Mouse (Mus musculus) midbrain, embryonic 14.5 days (tissue): ENCODE data around the gene Serpinb11. TPM values are rescaled to one million over a fixed set of nuclear protein-coding genes. Genes with fewer than 3 reads are reported as not detected.

ENCODE experiments used
- ATAC-seq: fragments of 200-750 bp; cut with Nextera tagmentation; 2 replicates; pipeline ENCODE4 v1.8.0; 2017; ENCODE audit warnings: moderate number of reproducible peaks, moderate library complexity; ENCODE audit not compliant: low FRiP score, low TSS enrichment
- DNase-seq: peaks from one replicate; pipeline ENCODE4 v3.0.0-alpha.2; 2015
- H3K27ac ChIP-seq: fragments of 300-500 bp; sonication (generic); replicated peaks from 2 replicates; pipeline ENCODE4 v1.5.1; 2014; ENCODE audit warnings: mild to moderate bottlenecking, low read depth, low read length, moderate library complexity
- H3K27me3 ChIP-seq: fragments of 300-500 bp; sonication (generic); 2 replicates; pipeline ENCODE4 v1.6.1; 2014; ENCODE audit warnings: low read length, control low read depth, mixed read lengths; ENCODE audit not compliant: control insufficient read depth, insufficient read depth
- H3K36me3 ChIP-seq: fragments of 300-500 bp; sonication (generic); 2 replicates; pipeline ENCODE4 v1.6.1; 2014; ENCODE audit warnings: low read length, control low read depth; ENCODE audit not compliant: control insufficient read depth, insufficient read depth
- H3K4me1 ChIP-seq: fragments of 300-500 bp; sonication (generic); 2 replicates; pipeline ENCODE4 v1.6.1; 2014; ENCODE audit warnings: mild to moderate bottlenecking, antibody characterized with exemption, low read length, control low read depth; ENCODE audit not compliant: control insufficient read depth, insufficient read depth
- H3K4me2 ChIP-seq: fragments of 300-500 bp; sonication (generic); 2 replicates; pipeline ENCODE4 v1.6.1; 2014; ENCODE audit warnings: mild to moderate bottlenecking, low read length, moderate library complexity
- H3K4me3 ChIP-seq: fragments of 300-500 bp; sonication (generic); replicated peaks from 2 replicates; pipeline ENCODE4 v1.5.1; 2014; ENCODE audit warnings: low read depth, low read length
- H3K9ac ChIP-seq: fragments of 300-500 bp; sonication (generic); replicated peaks from 2 replicates; pipeline ENCODE4 v1.6.1; 2014; ENCODE audit warnings: mild to moderate bottlenecking, low read length, moderate library complexity
- H3K9me3 ChIP-seq: fragments of 300-500 bp; sonication (generic); 2 replicates; pipeline ENCODE4 v1.6.1; 2016; ENCODE audit warnings: low read length, control low read depth, mixed read lengths; ENCODE audit not compliant: control insufficient read depth
- WGBS: fragments of 180-500 bp; shearing (Covaris S2); extraction: QIAGEN DNeasy Blood & Tissue Kit; methylation state at CpG from one replicate; pipeline ENCODE4 v1.1.7; 2014; 5-methylcytosine and 5-hydroxymethylcytosine counted together
- polyA plus RNA-seq: library from polyadenylated mRNA; unstranded; fragments of >200 nt; fragmentation: Nextera tagmentation; extraction: Ambion mirVana; gene quantifications from 2 replicates; pipeline ENCODE4 v1.2.1, GENCODE M21; 2014

The Serpinb11 gene
- not detected in 2 replicates for polyA plus RNA-seq

DNA sequence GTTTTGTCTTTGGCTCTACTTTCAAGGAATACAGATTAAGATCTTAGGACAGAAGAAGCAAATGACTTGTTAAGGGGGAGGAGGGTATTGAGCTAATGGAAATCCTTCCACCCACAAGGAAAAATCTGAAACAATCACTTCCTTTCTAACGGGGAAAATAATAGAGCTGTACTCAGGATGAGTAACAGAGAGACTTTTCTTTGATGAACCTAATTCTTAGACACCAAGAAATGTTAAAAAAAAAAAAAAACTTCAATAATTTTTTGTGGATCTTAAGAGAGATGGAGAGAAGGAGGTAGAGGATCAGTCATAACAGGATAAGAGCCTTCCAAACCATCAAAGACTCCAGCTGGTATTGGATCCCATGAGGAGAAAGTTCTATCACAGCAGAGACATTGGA, at the start of gene Serpinb11:
TSS of gene Serpinb11 (plus strand) at position 301 of the 400 bp plus-strand sequence.
- WGBS, result 69% methylated on average over 1 of the region's 1 CpGs
- H3K4me3 ChIP-seq, result no peak within 1 kb of the TSS
- no peak for ATAC-seq
- no peak within 1 kb of the TSS for H3K27ac ChIP-seq
- H3K9me3 ChIP-seq, result no peaks in the 10 kb centered on the region
- H3K4me2 ChIP-seq, result no peak within 1 kb of the TSS
- H3K36me3 ChIP-seq, result no peaks in the 10 kb centered on the region
- no peaks in the 10 kb centered on the region for H3K4me1 ChIP-seq
- no peak within 1 kb of the TSS for H3K9ac ChIP-seq
- H3K27me3 ChIP-seq, result no peaks in the 10 kb centered on the region
- DNase-seq, result no peak

DNA sequence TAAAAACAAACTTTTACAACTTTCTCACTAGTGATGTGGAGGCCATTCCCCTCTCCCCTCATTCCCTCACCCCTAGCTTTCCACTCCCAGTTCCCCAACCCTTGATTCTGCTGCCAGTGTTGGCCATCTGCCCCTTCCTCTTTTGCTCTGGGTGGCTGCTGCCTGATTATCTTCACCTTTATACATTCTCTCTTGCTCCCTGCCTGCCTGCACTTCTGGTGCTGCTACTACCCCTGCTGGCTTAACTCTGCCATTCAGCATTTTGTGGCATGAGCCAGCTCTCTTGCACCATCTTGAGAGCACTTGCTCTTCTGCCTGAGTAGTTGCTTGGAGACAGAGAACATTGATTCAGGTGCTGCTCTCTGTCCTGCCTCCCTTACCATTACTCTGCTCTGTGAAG, 15.0 kb upstream of the Serpinb11 start:
- no peaks in the 10 kb centered on the region for H3K27me3 ChIP-seq
- no peak overlapping the region for H3K9ac ChIP-seq
- DNase-seq (no peak), ATAC-seq (no peak)
- no peaks in the 10 kb centered on the region for H3K36me3 ChIP-seq
- no peak overlapping the region for H3K4me3 ChIP-seq
- H3K4me1 ChIP-seq, result no peaks in the 10 kb centered on the region
- no peak overlapping the region for H3K4me2 ChIP-seq
- no peak overlapping the region for H3K27ac ChIP-seq
- H3K9me3 ChIP-seq, result no peaks in the 10 kb centered on the region

DNA sequence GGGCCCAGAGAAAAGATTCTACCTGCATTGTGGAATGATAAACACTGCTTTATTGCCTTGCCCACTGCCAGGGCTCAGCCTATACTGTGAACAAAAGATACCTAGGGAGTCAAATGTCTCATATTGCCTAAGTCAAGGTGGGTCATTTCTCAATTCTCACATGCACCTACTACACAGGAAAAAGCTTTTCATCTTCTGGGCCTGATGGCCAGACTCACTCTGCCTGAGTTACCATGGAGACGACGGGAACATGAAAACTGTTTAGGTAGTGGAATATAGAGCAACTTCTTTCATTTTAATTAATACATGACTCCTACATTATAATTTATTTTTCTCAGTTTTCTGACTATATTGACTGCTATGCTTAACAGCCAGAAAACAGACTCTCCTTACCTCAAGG, 14.2 kb upstream of the Serpinb11 start:
- 90% methylated on average over 2 of the region's 2 CpGs for WGBS
- DNase-seq, result no peak
- Histone ChIP-seq H3K4me2 (no peak overlapping the region), H3K4me1 (no peaks in the 10 kb centered on the region), H3K27ac (no peak overlapping the region), H3K4me3 (no peak overlapping the region), H3K9me3 (no peaks in the 10 kb centered on the region), H3K27me3 (no peaks in the 10 kb centered on the region), H3K36me3 (no peaks in the 10 kb centered on the region), H3K9ac (no peak overlapping the region)
- no peak for ATAC-seq

DNA sequence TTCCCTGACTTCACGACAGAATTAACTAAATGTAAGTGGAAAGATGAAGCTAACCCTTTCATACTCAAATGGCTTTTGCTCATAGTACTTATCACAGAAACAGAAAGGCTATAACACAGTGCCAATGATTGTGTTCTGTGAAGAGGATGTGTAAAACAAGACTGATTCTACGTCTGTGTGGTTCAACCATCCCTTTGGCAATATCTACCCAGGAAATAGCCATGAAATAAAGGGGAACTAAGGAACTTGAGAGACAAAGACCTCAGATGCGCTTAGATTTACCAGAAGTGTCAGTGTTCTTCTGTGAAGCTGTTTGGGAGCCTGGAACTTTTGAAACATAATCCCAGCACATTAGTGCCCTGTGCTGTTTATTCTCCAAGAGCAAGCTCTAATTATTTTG, 10.6 kb upstream of the Serpinb11 start:
- 62% methylated on average over 3 of the region's 3 CpGs for WGBS
- no peak for DNase-seq
- no peaks in the 10 kb centered on the region for H3K9me3 ChIP-seq
- H3K27me3 ChIP-seq, result no peaks in the 10 kb centered on the region
- no peak overlapping the region for H3K4me3 ChIP-seq
- no peak overlapping the region for H3K27ac ChIP-seq
- no peaks in the 10 kb centered on the region for H3K4me1 ChIP-seq
- no peak overlapping the region for H3K4me2 ChIP-seq
- H3K9ac ChIP-seq, result no peak overlapping the region
- no peak for ATAC-seq
- no peaks in the 10 kb centered on the region for H3K36me3 ChIP-seq

DNA sequence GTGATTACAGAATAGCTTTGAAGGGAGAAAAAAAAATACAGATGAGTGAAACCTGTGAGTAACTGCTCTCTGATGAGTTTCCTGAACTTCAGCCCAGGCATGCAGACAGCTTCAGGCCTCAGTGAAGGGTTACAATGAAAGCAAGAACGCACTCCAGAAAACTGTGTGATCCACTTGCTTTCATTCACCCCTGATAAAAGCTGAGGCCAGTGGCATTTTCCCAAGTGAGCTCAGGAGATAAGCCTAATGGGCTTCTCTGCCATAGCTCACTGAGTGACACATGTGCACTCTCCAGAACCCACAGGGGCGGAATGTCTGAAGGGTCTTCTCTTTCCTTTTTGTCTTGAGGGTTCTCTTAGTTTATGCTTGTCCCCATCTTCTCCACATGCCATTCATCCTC, 9.9 kb upstream of the Serpinb11 start:
- no peaks in the 10 kb centered on the region for H3K9me3 ChIP-seq
- H3K4me2 ChIP-seq, result no peak overlapping the region
- 83% methylated on average over 2 of the region's 2 CpGs for WGBS
- no peak overlapping the region for H3K27ac ChIP-seq
- ATAC-seq, result no peak
- H3K4me1 ChIP-seq, result no peaks in the 10 kb centered on the region
- DNase-seq, result no peak
- H3K9ac ChIP-seq, result no peak overlapping the region
- H3K4me3 ChIP-seq, result no peak overlapping the region
- H3K36me3 ChIP-seq, result no peaks in the 10 kb centered on the region
- H3K27me3 ChIP-seq, result no peaks in the 10 kb centered on the region

DNA sequence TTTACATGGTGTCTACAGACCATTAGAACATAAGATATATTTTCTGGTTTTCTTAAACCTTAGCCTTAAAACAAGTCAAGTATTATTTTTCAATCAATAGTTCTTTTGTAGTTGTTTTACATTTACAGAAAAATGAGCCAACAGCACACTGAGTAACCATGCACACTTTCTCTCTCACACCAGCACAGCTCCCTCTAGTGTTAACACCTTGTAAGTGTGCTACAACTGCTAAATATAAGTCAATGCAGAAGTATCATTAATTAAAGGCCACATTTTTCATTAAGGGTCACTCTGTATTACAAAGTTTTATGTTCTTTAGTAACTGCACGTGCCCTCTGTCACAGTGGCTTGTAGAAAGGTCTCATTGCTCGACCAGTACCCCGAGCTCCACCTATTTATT, 8.0 kb upstream of the Serpinb11 start:
- DNase-seq, result no peak
- no peak overlapping the region for H3K27ac ChIP-seq
- no peaks in the 10 kb centered on the region for H3K36me3 ChIP-seq
- WGBS, result 40% methylated on average over 3 of the region's 3 CpGs
- no peaks in the 10 kb centered on the region for H3K9me3 ChIP-seq
- ATAC-seq, result no peak
- no peak overlapping the region for H3K4me3 ChIP-seq
- no peaks in the 10 kb centered on the region for H3K27me3 ChIP-seq
- no peaks in the 10 kb centered on the region for H3K4me1 ChIP-seq
- no peak overlapping the region for H3K4me2 ChIP-seq
- no peak overlapping the region for H3K9ac ChIP-seq

DNA sequence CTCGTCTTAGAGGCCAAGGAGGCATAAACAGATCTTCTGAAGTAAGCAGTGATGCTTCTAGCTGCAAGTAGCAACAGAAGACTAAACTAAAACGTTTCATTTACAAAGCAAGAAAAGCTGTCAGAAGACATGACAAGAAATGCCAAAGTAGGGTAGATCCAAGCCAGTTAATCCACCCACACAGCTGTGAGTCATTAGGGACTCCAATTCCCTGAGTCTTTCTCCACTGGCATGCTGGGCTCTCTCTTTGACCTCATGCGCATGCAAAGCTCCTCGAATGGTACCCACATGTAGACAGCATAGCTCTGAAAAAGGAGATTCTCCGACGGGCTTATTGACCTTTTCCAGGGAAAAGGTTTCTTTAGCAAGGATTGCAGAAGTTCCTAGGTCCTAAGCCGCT, 5.0 kb downstream of the Serpinb11 start:
- H3K9ac ChIP-seq, result no peak overlapping the region
- H3K9me3 ChIP-seq, result no peaks in the 10 kb centered on the region
- H3K4me3 ChIP-seq, result no peak overlapping the region
- ATAC-seq (no peak), DNase-seq (no peak)
- WGBS, result 65% methylated on average over 7 of the region's 7 CpGs
- no peaks in the 10 kb centered on the region for H3K36me3 ChIP-seq
- no peak overlapping the region for H3K27ac ChIP-seq
- no peak overlapping the region for H3K4me2 ChIP-seq
- H3K27me3 ChIP-seq, result no peaks in the 10 kb centered on the region
- no peaks in the 10 kb centered on the region for H3K4me1 ChIP-seq

DNA sequence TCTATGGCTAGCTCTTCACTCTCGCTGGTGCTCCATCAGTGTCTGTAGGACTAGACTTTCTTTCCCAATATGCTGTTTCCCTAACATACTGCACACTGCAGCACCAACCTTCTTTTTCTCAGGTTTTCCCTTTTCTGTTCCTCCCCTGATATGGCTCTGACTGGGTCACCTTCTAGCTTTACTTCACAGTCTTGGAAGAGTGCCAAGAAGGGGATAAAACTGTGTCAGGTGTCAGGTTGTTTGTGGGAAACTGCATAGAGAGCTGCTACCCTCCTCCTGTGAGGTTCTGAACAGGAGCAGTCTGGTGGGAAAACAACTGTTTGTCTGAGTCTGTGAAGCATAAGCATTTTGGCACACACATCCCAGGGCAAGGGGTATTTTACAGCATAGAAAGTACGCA, 7.9 kb downstream of the Serpinb11 start:
- no peaks in the 10 kb centered on the region for H3K9me3 ChIP-seq
- H3K36me3 ChIP-seq, result no peaks in the 10 kb centered on the region
- H3K27me3 ChIP-seq, result no peaks in the 10 kb centered on the region
- no peak overlapping the region for H3K4me3 ChIP-seq
- no peak overlapping the region for H3K27ac ChIP-seq
- H3K4me2 ChIP-seq, result no peak overlapping the region
- WGBS, result 81% methylated on average over 2 of the region's 2 CpGs
- no peaks in the 10 kb centered on the region for H3K4me1 ChIP-seq
- H3K9ac ChIP-seq, result no peak overlapping the region
- DNase-seq, result no peak
- ATAC-seq, result no peak

DNA sequence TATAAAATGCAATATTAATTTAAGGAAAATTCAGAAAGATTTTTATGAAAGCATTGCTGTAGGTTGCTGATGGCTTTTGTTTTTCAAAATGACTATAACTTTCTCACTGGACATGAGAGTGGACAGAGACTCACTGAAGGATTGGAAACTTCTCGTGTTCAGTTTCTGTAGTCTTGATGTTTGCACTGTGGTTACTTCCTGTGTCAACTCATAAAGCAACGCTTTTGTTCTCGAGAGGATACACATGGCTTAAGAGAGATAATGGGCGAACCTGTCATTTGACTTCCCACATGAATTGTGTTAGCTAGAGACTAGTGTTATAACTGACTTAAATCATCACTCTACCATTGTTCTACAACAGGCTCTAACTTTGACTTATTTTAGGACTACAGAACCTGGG, 16.0 kb downstream of the Serpinb11 start:
- ATAC-seq, result no peak

More for the DNA sequence above, 16.0 kb downstream of the Serpinb11 start:
- Histone ChIP-seq H3K4me1 (no peaks in the 10 kb centered on the region), H3K9ac (no peak overlapping the region), H3K27me3 (no peaks in the 10 kb centered on the region), H3K9me3 (no peaks in the 10 kb centered on the region), H3K4me3 (no peak overlapping the region), H3K36me3 (no peaks in the 10 kb centered on the region), H3K27ac (no peak overlapping the region), H3K4me2 (no peak overlapping the region)
- 83% methylated on average over 4 of the region's 4 CpGs for WGBS
- no peak for DNase-seq
